10 mouse cellular contexts compared by ENCODE assay signal in the genomic region with DNA sequence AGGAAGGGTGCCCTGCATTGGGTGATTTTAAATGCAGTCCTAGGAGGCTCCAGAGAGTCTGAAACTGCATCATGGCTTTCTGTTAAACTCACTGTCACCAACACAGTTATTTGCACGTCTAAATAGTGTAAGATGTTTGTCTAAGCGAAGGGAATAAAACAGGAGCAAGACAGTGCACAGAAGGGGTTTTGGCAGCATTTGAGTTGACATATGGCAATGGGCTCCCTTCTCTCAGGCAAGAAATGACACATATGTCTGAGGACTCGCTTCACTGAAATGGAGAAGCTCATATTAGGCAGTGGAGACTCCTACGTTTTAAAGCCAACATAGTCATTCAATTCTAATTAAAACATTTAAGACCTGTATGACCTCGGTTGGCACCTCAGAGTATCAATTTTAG.
DNase-seq lines count a peak whose midpoint lies in the region; ATAC-seq lines count a peak whose summit lies in the region.
"Had no signal": no experiment of that assay in that cellular context is flagged by ENCODE, and none has a peak within 500 bp of the region (broad histone marks: within the 10 kb centered on the region; RNA-seq: fewer than 3 reads in every experiment).

No protein-coding gene starts in this region.

- no peaks in the 10 kb centered on the region for H3K4me1 ChIP-seq in hindbrain, embryonic 15.5 days (replicated peaks)
- no peaks in the 10 kb centered on the region for H3K4me1 ChIP-seq in hindbrain, embryonic 10.5 days (replicated peaks)
- no peaks in the 10 kb centered on the region for H3K4me1 ChIP-seq in hindbrain, embryonic 16.5 days (ENCODE audit: control insufficient read depth, insufficient read depth, low read depth, low read length)
- H3K4me1 ChIP-seq: limb, embryonic 15.5 days had no signal

- H3K9me3 ChIP-seq in hindbrain, embryonic 15.5 days: no peaks in the 10 kb centered on the region
- no peaks in the 10 kb centered on the region for H3K9me3 ChIP-seq in hindbrain, embryonic 10.5 days
- H3K9me3 ChIP-seq in hindbrain, embryonic 16.5 days (ENCODE audit: control insufficient read depth, low read length): no peaks in the 10 kb centered on the region
- H3K9me3 ChIP-seq: limb, embryonic 15.5 days had no signal

- H3K4me3 ChIP-seq in hindbrain, embryonic 15.5 days: no peak overlapping the region
- H3K4me3 ChIP-seq in hindbrain, embryonic 10.5 days: no peak overlapping the region
- no peak overlapping the region for H3K4me3 ChIP-seq in hindbrain, embryonic 16.5 days (ENCODE audit: low read length)
- H3K4me3 ChIP-seq: limb, embryonic 15.5 days had no signal

- peak; percentile 42; the same call in 1 of the 2 replicates for ATAC-seq in hindbrain, embryonic 15.5 days (ENCODE audit: low FRiP score, low read depth)
- peak; percentile 76 for ATAC-seq in hindbrain, embryonic 16.5 days
- ATAC-seq: lung, postnatal 0 days had no signal

- WGBS in hindbrain, embryonic 15.5 days: 55% methylated on average over 5 of the region's 5 CpGs
- WGBS in hindbrain, embryonic 10.5 days: 74% methylated on average over 5 of the region's 5 CpGs
- WGBS in hindbrain, embryonic 16.5 days: 61% methylated on average over 5 of the region's 5 CpGs

- no peak overlapping the region for H3K9ac ChIP-seq in hindbrain, embryonic 15.5 days
- no peak overlapping the region for H3K9ac ChIP-seq in hindbrain, embryonic 16.5 days (ENCODE audit: low read depth, low read length)
- H3K9ac ChIP-seq: limb, embryonic 15.5 days had no signal

- H3K4me2 ChIP-seq in hindbrain, embryonic 15.5 days: no peak overlapping the region
- H3K4me2 ChIP-seq in hindbrain, embryonic 16.5 days (ENCODE audit: low read length): no peak overlapping the region
- H3K4me2 ChIP-seq: limb, embryonic 15.5 days had no signal

- H3K27ac ChIP-seq in hindbrain, embryonic 15.5 days (replicated peaks): no peak overlapping the region
- no peak overlapping the region for H3K27ac ChIP-seq in hindbrain, embryonic 10.5 days
- H3K27ac ChIP-seq in hindbrain, embryonic 16.5 days (ENCODE audit: low read depth, low read length): no peak overlapping the region
- H3K27ac ChIP-seq: limb, embryonic 15.5 days had no signal

- no peaks in the 10 kb centered on the region for H3K36me3 ChIP-seq in hindbrain, embryonic 15.5 days
- H3K36me3 ChIP-seq in hindbrain, embryonic 10.5 days: no peaks in the 10 kb centered on the region
- H3K36me3 ChIP-seq in hindbrain, embryonic 16.5 days (ENCODE audit: control insufficient read depth, insufficient read depth, low read length): no peaks in the 10 kb centered on the region
- H3K36me3 ChIP-seq: limb, embryonic 15.5 days had no signal

- no peak for DNase-seq in hindbrain, embryonic 10.5 days (ENCODE audit: low spot score)
- peak; percentile 15 to 30 for DNase-seq in right cerebral cortex, adult 2 months (ENCODE audit: low spot score in 2 of 2)
- no peak for DNase-seq in right cerebral cortex, postnatal 25 days
- DNase-seq in spleen, postnatal 10 days (ENCODE audit: low spot score in 2 of 2): no peak
- no peak for DNase-seq in retina, embryonic 14.5 days (ENCODE audit: low spot score)
- DNase-seq: kidney, postnatal 25 days had no signal

- H3K27me3 ChIP-seq in hindbrain, embryonic 15.5 days: no peaks in the 10 kb centered on the region
- no peaks in the 10 kb centered on the region for H3K27me3 ChIP-seq in hindbrain, embryonic 10.5 days (ENCODE audit: insufficient read depth, poor library complexity, severe bottlenecking)
- H3K27me3 ChIP-seq in hindbrain, embryonic 16.5 days (replicated peaks; ENCODE audit: control insufficient read depth, insufficient read depth, low read length): no peaks in the 10 kb centered on the region
- H3K27me3 ChIP-seq: limb, embryonic 15.5 days had no signal

Comparison
In these comparisons a context has a peak if more than half of its experiments do, and no peak if none do; other contexts are left out.
1. DNase-seq: peak in right cerebral cortex, adult 2 months (2 of 2); none in hindbrain, embryonic 10.5 days (single experiment), right cerebral cortex, postnatal 25 days (single experiment), spleen, postnatal 10 days (0 of 2) and retina, embryonic 14.5 days (single experiment).